In genomic region chr10:41204637-41205315, GRCm38 (mm10) we compare ENCODE assay signal across 12 mouse cellular contexts.
DNase-seq lines count a peak whose midpoint lies in the region; ATAC-seq and TF ChIP-seq lines count a peak whose summit lies in the region.
"Had no signal": no experiment of that assay in that cellular context is flagged by ENCODE, and none has a peak within 500 bp of the region (broad histone marks: within the 10 kb centered on the region; RNA-seq: fewer than 3 reads in every experiment).

No protein-coding gene starts in this region.

- no peak for DNase-seq in heart, adult 2 months
- DNase-seq in MEL (ENCODE audit: low read depth, low spot score), result peak; percentile 93
- peak; percentile 38 for DNase-seq in c-Kit-positive CD71-negative TER-119-negative erythroid progenitor cells, embryonic 14.5 days (ENCODE audit: low read depth)
- no peak for DNase-seq in embryo, embryonic 11 days
- no peak for DNase-seq in testis, postnatal 10 days (ENCODE audit: low spot score)
- no peak for DNase-seq in right cerebral cortex, adult 2 months (ENCODE audit: low spot score in 2 of 2)
- DNase-seq: adrenal gland, adult 2 months; gastrocnemius, adult 2 months; kidney, adult 11 months had no signal

- no peaks in the 10 kb centered on the region for H3K27me3 ChIP-seq in heart, embryonic 13.5 days (replicated peaks)
- no peaks in the 10 kb centered on the region for H3K27me3 ChIP-seq in heart, adult 2 months (ENCODE audit: control insufficient read depth, insufficient read depth, low read length)
- H3K27me3 ChIP-seq in MEL (ENCODE audit: control insufficient read depth in 1 of 2, insufficient read depth in 2 of 2, low read length in 2 of 2), result no peaks in the 10 kb centered on the region

- H3K4me2 ChIP-seq in heart, embryonic 13.5 days, result peak overlapping the region; percentile 21; the same call in 1 of the 2 replicates

- no peak for TF ChIP-seq CTCF in heart, adult 2 months (IDR thresholded peaks at IDR 0.05)
- TF ChIP-seq CTCF in MEL (IDR thresholded peaks at IDR 0.05 in 2 of 3, conservative IDR thresholded peaks at IDR 0.05 in 1 of 3; ENCODE audit: control insufficient read depth in 1 of 3, insufficient read depth in 1 of 3, low read depth in 2 of 3, low read length in 3 of 3, poor library complexity in 1 of 3, severe bottlenecking in 1 of 3), result no peak

- TF ChIP-seq EP300 in heart, adult 2 months (IDR thresholded peaks at IDR 0.05; ENCODE audit: insufficient read depth, low read depth, low read length), result no peak
- peak; percentile 88 to 97 for TF ChIP-seq EP300 in MEL (IDR thresholded peaks at IDR 0.05; ENCODE audit: low read depth in 1 of 2, low read length in 2 of 2)

- intact Hi-C loops in heart, adult 2 months (cut with DNase I), result no loop called here

- H3K4me1 ChIP-seq in heart, embryonic 13.5 days, result peaks cover 17% of the 10 kb centered on the region
- no peaks in the 10 kb centered on the region for H3K4me1 ChIP-seq in heart, adult 2 months (ENCODE audit: control insufficient read depth, insufficient read depth, low read length)
- peaks cover 6 to 34% of the 10 kb centered on the region in 2 experiments for H3K4me1 ChIP-seq in MEL (ENCODE audit: control insufficient read depth in 1 of 2, insufficient read depth in 2 of 2, low read length in 2 of 2)

- H3K9ac ChIP-seq in heart, embryonic 13.5 days, result no peak overlapping the region
- H3K9ac ChIP-seq in heart, adult 2 months (ENCODE audit: low read depth, low read length), result no peak overlapping the region
- H3K9ac ChIP-seq in MEL (ENCODE audit: control insufficient read depth, low read depth, low read length, poor library complexity, severe bottlenecking), result peak overlapping the region; percentile 20; the same call in 1 of the 2 replicates

- no peaks in the 10 kb centered on the region for H3K9me3 ChIP-seq in heart, embryonic 13.5 days
- H3K9me3 ChIP-seq in MEL (replicated peaks; ENCODE audit: insufficient read depth, low read length), result no peaks in the 10 kb centered on the region

- no peak for TF ChIP-seq POLR2A in heart, adult 2 months (IDR thresholded peaks at IDR 0.05; ENCODE audit: insufficient read depth, low read depth, low read length)
- TF ChIP-seq POLR2A in MEL (IDR thresholded peaks at IDR 0.05; ENCODE audit: control insufficient read depth in 1 of 2, insufficient read depth in 1 of 2, low read depth in 1 of 2, low read length in 2 of 2, poor library complexity in 1 of 2), result no peak

- no peak; the same call in 1 of the 2 replicates for TF ChIP-seq RAD21 in MEL (IDR thresholded peaks at IDR 0.05; ENCODE audit: low read depth, low read length)

- H3K4me3 ChIP-seq in heart, embryonic 13.5 days, result no peak overlapping the region
- H3K4me3 ChIP-seq in heart, adult 2 months, result no peak overlapping the region
- peak overlapping the region; percentile 4 to 17; a peak in 1 of 4 replicates for H3K4me3 ChIP-seq in MEL (ENCODE audit: control insufficient read depth in 1 of 2, insufficient read depth in 1 of 2, low read depth in 2 of 2, low read length in 2 of 2)
- H3K4me3 ChIP-seq: gastrocnemius, adult 2 months; left cerebral cortex, adult 2 months had no signal

- H3K27ac ChIP-seq in heart, embryonic 13.5 days (replicated peaks), result peak overlapping the region; percentile 55; the same call in 1 of the 2 replicates
- H3K27ac ChIP-seq in heart, adult 2 months, result no peak overlapping the region
- H3K27ac ChIP-seq in MEL (ENCODE audit: control insufficient read depth, low read depth, low read length), result peak overlapping the region; percentile 62
- H3K27ac ChIP-seq: gastrocnemius, adult 2 months; left cerebral cortex, adult 2 months had no signal

- peak; percentile 93 for ATAC-seq in heart, embryonic 13.5 days (ENCODE audit: extremely low read depth, insufficient number of reproducible peaks, low FRiP score, low TSS enrichment)
- ATAC-seq in megakaryocyte, adult 5-6 weeks (ENCODE audit: poor library complexity, severe bottlenecking), result peak; percentile 57; the same call in 1 of the 2 replicates

- 35% methylated on average over 11 of the region's 11 CpGs for WGBS in heart, embryonic 13.5 days
- WGBS in heart, adult 2 months, result 57% methylated on average over 11 of the region's 11 CpGs

- 0 out of 2 replicates have a peak, but pooled peaks cover 4% of the 10 kb centered on the region for H3K36me3 ChIP-seq in heart, embryonic 13.5 days
- H3K36me3 ChIP-seq in heart, adult 2 months (ENCODE audit: control insufficient read depth, insufficient read depth, low read length), result no peaks in the 10 kb centered on the region
- peaks cover 0 to 31% of the 10 kb centered on the region in 2 experiments; a peak in 2 of 4 replicates for H3K36me3 ChIP-seq in MEL (ENCODE audit: control insufficient read depth in 1 of 2, insufficient read depth in 2 of 2, low read length in 2 of 2)

- H3K79me2 ChIP-seq in heart, adult 2 months (replicated peaks; ENCODE audit: control insufficient read depth, insufficient read depth, low read length), result no peaks in the 10 kb centered on the region; the same call in 1 of the 2 replicates
- H3K79me2 ChIP-seq in MEL (ENCODE audit: control insufficient read depth, insufficient read depth, low read length, poor library complexity), result no peaks in the 10 kb centered on the region

TF ChIP-seq in MEL, 35 proteins besides CTCF, POLR2A, EP300 and RAD21:
- TF ChIP-seq RCOR1 (IDR thresholded peaks at IDR 0.05; ENCODE audit: low read depth, low read length), result peak; percentile 84
- no peak for TF ChIP-seq UBTF (IDR thresholded peaks at IDR 0.05; ENCODE audit: borderline replicate concordance, insufficient read depth, low read depth, low read length)
- TF ChIP-seq BHLHE40 (IDR thresholded peaks at IDR 0.05; ENCODE audit: borderline replicate concordance, low read depth, low read length), result peak; percentile 81
- no peak for TF ChIP-seq HCFC1 (IDR thresholded peaks at IDR 0.05; ENCODE audit: low read depth, low read length)
- TF ChIP-seq GABPA (IDR thresholded peaks at IDR 0.05; ENCODE audit: low read depth, low read length), result no peak
- 0 out of 2 replicates have a peak, but pooled peaks have one; percentile 32 for TF ChIP-seq ELF1 (IDR thresholded peaks at IDR 0.05; ENCODE audit: low read depth, low read length)
- TF ChIP-seq MAX (IDR thresholded peaks at IDR 0.05; ENCODE audit: low read length), result peak; percentile 91
- TF ChIP-seq USF1 (IDR thresholded peaks at IDR 0.05; ENCODE audit: low read depth, low read length), result no peak
- TF ChIP-seq TCF12 (IDR thresholded peaks at IDR 0.05; ENCODE audit: low read depth, low read length), result peak; percentile 97
- TF ChIP-seq MYC (IDR thresholded peaks at IDR 0.05; ENCODE audit: low read depth, low read length), result peak; percentile 90
- TF ChIP-seq TAL1 (IDR thresholded peaks at IDR 0.05; ENCODE audit: low read length), result peak; percentile 96
- TF ChIP-seq ETS1 (IDR thresholded peaks at IDR 0.05; ENCODE audit: low read depth, low read length), result peak; percentile 92
- TF ChIP-seq POLR2AphosphoS2 (IDR thresholded peaks at IDR 0.05; ENCODE audit: low read length), result no peak
- no peak for TF ChIP-seq E2F4 (IDR thresholded peaks at IDR 0.05; ENCODE audit: borderline replicate concordance, low read depth, low read length)
- no peak for TF ChIP-seq MAFK (IDR thresholded peaks at IDR 0.05; ENCODE audit: borderline replicate concordance, low read depth, low read length)
- TF ChIP-seq MEF2A (IDR thresholded peaks at IDR 0.05; ENCODE audit: extremely low read depth, insufficient replicate concordance, low read depth, low read length, poor library complexity, severe bottlenecking), result no peak
- peak; percentile 62; the same call in 1 of the 2 replicates for TF ChIP-seq MAZ (IDR thresholded peaks at IDR 0.05; ENCODE audit: low read depth, low read length)
- TF ChIP-seq ZKSCAN1 (IDR thresholded peaks at IDR 0.05; ENCODE audit: low read depth, low read length), result no peak
- TF ChIP-seq JUND (IDR thresholded peaks at IDR 0.05; ENCODE audit: low read depth, low read length), result no peak
- TF ChIP-seq KAT2A (conservative IDR thresholded peaks at IDR 0.05; ENCODE audit: low read depth, low read length), result no peak
- TF ChIP-seq MXI1 (IDR thresholded peaks at IDR 0.05; ENCODE audit: low read depth, low read length), result peak; percentile 95
- TF ChIP-seq USF2 (IDR thresholded peaks at IDR 0.05; ENCODE audit: borderline replicate concordance in 1 of 2, insufficient read depth in 1 of 2, low read depth in 1 of 2, low read length in 2 of 2), result no peak
- TF ChIP-seq ZC3H11A (IDR thresholded peaks at IDR 0.05; ENCODE audit: low read depth, low read length), result no peak
- TF ChIP-seq NRF1 (IDR thresholded peaks at IDR 0.05; ENCODE audit: insufficient read depth, low read depth, low read length, poor library complexity, severe bottlenecking), result no peak
- TF ChIP-seq CHD1 (IDR thresholded peaks at IDR 0.05; ENCODE audit: low read depth, low read length), result no peak
- peak; percentile 18; the same call in 1 of the 2 replicates for TF ChIP-seq SMC3 (IDR thresholded peaks at IDR 0.05; ENCODE audit: low read depth, low read length)
- peak; percentile 49; the same call in 1 of the 2 replicates for TF ChIP-seq ZMIZ1 (IDR thresholded peaks at IDR 0.05; ENCODE audit: low read depth, low read length)
- 0 out of 2 replicates have a peak, but pooled peaks have one; percentile 14 for TF ChIP-seq MYB (IDR thresholded peaks at IDR 0.05; ENCODE audit: low read depth, low read length)
- no peak for TF ChIP-seq POLR2AphosphoS5 (IDR thresholded peaks at IDR 0.05; ENCODE audit: borderline replicate concordance, low read depth, low read length)
- peak; percentile 95 for TF ChIP-seq SIN3A (IDR thresholded peaks at IDR 0.05; ENCODE audit: low read length)
- TF ChIP-seq CHD2 (IDR thresholded peaks at IDR 0.05; ENCODE audit: low read length), result no peak
- TF ChIP-seq NELFE (IDR thresholded peaks at IDR 0.05; ENCODE audit: low read depth, low read length), result no peak
- 0 out of 2 replicates have a peak, but pooled peaks have one; percentile 25 for TF ChIP-seq TBP (IDR thresholded peaks at IDR 0.05; ENCODE audit: low read depth, low read length)
- TF ChIP-seq ZNF384 (IDR thresholded peaks at IDR 0.05; ENCODE audit: low read depth, low read length), result peak; percentile 36; the same call in 1 of the 2 replicates
- peak; percentile 94 for TF ChIP-seq GATA1 (IDR thresholded peaks at IDR 0.05; ENCODE audit: low read depth, low read length)

Comparison
In these comparisons a context has a peak if more than half of its experiments do, and no peak if none do; other contexts are left out.
1. H3K4me3 ChIP-seq: peak in MEL (2 of 2); none in heart, embryonic 13.5 days (single experiment) and heart, adult 2 months (single experiment).
2. DNase-seq: peak in MEL (single experiment) and c-Kit-positive CD71-negative TER-119-negative erythroid progenitor cells, embryonic 14.5 days (single experiment); none in heart, adult 2 months (0 of 2), embryo, embryonic 11 days (single experiment), testis, postnatal 10 days (single experiment) and right cerebral cortex, adult 2 months (0 of 2).